Mouse (Mus musculus) spleen, adult 2 months (tissue): ENCODE data around the gene Kctd15.

Source experiments
- CTCF ChIP-seq: fragments of 200-500 bp; IDR thresholded peaks from 2 replicates; pipeline ENCODE4 v1.5.1; 2011; ENCODE audit warnings: mild to moderate bottlenecking, inconsistent platforms; ENCODE audit not compliant: insufficient read depth, insufficient read length, insufficient replicate concordance; ENCODE audit errors: extremely low read depth
- POLR2A ChIP-seq: fragments of 200-500 bp; IDR thresholded peaks from 2 replicates; pipeline ENCODE4 v1.6.1; 2011; ENCODE audit warnings: low read depth, low read length, inconsistent platforms

DNA sequence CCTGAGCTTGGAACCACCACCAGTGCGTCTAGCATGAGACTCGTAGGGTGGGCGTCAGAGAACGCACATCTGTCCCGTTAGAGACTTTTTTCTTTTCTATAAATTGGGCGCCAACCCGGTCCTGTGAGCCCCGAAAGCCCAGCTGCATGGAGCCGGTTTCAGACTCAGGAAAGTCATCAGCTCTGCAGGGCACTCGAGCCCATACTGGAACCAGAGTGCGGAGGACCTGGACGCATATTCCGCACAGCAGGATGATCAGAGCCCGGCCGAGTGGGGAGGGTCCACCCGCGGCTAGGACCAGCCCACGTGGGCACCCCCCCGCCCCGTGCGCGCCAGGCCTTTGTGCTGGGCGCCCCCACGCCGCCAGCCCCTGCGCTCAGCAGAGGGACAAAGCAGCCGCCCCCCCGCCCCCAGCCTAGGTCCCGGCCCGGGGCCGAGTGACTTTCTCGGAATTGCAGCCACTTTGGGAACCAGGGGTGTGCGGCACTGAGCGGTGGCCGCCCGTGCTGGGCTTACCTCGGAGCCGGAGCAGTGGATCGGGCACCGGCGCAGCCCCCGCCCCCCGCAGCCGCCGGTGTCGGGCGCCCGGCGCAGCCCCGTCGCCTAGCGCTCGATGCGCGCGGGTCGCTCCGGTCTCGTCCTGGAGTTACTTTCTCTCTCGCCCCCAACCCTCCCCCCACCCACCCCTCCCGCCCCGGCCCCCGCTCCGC is 2.6 kb downstream of the Kctd15 start:
- TF ChIP-seq CTCF (no peak), POLR2A (no peak)
